Comparison of ENCODE assay signal across 7 mouse cellular contexts in genomic region chr17:79771727-79772126, GRCm38 (mm10). TPM values are rescaled to one million over a fixed set of nuclear protein-coding genes. Genes with fewer than 3 reads are reported as not detected.
DNase-seq lines count a peak whose midpoint lies in the region; ATAC-seq and TF ChIP-seq lines count a peak whose summit lies in the region.

No protein-coding gene starts in this region.

- H3K4me1 ChIP-seq in lung, embryonic 14.5 days (ENCODE audit: insufficient read depth), result no peaks in the 10 kb centered on the region
- no peaks in the 10 kb centered on the region for H3K4me1 ChIP-seq in forebrain, embryonic 11.5 days (replicated peaks; ENCODE audit: control insufficient read depth, insufficient read depth, low read length)
- peaks cover 24% of the 10 kb centered on the region for H3K4me1 ChIP-seq in limb, embryonic 13.5 days

- H3K27ac ChIP-seq in lung, embryonic 14.5 days (ENCODE audit: low read depth), result no peak overlapping the region
- H3K27ac ChIP-seq in forebrain, embryonic 11.5 days (ENCODE audit: low read depth, low read length), result no peak overlapping the region
- H3K27ac ChIP-seq in limb, embryonic 13.5 days, result no peak overlapping the region

- H3K9ac ChIP-seq in lung, embryonic 14.5 days, result no peak overlapping the region
- H3K9ac ChIP-seq in forebrain, embryonic 11.5 days (ENCODE audit: low read length), result no peak overlapping the region
- H3K9ac ChIP-seq in limb, embryonic 13.5 days, result no peak overlapping the region

- WGBS in lung, embryonic 14.5 days, result 30% methylated on average over 10 of the region's 10 CpGs
- WGBS in forebrain, embryonic 11.5 days, result 11% methylated on average over 10 of the region's 10 CpGs
- WGBS in limb, embryonic 13.5 days, result 16% methylated on average over 10 of the region's 10 CpGs

- no peak; the same call in 1 of the 2 replicates for ATAC-seq in lung, embryonic 14.5 days (ENCODE audit: insufficient read depth)
- peak; percentile 65; the same call in 1 of the 2 replicates for ATAC-seq in forebrain, embryonic 11.5 days (replicated peaks; ENCODE audit: low FRiP score)
- ATAC-seq in limb, embryonic 13.5 days (ENCODE audit: low FRiP score, low read depth), result peak; percentile 66; the same call in 1 of the 2 replicates

- intact Hi-C loops in left cerebral cortex, postnatal 36 days (cut with DNase I), result no loop called here

- no peaks in the 10 kb centered on the region for H3K9me3 ChIP-seq in lung, embryonic 14.5 days (ENCODE audit: low read depth, low read length)
- H3K9me3 ChIP-seq in forebrain, embryonic 11.5 days (ENCODE audit: control insufficient read depth, low read length), result no peaks in the 10 kb centered on the region
- no peaks in the 10 kb centered on the region for H3K9me3 ChIP-seq in limb, embryonic 13.5 days

- peak; percentile 43 for DNase-seq in lung, embryonic 14.5 days
- DNase-seq in lung, postnatal 36 days, result no peak
- DNase-seq in forebrain, embryonic 11.5 days (ENCODE audit: low spot score), result peak; percentile 57
- DNase-seq in retina, embryonic 14.5 days (ENCODE audit: low spot score), result peak; percentile 40
- no peak for DNase-seq in left cerebral cortex, postnatal 36 days (ENCODE audit: low spot score in 2 of 2)
- DNase-seq in right cerebral cortex, adult 2 months (ENCODE audit: low spot score in 2 of 2), result no peak

- TF ChIP-seq CTCF in lung, embryonic 14.5 days (IDR thresholded peaks at IDR 0.05; ENCODE audit: low read depth), result no peak

- no peaks in the 10 kb centered on the region for H3K36me3 ChIP-seq in lung, embryonic 14.5 days (ENCODE audit: insufficient read depth)
- H3K36me3 ChIP-seq in forebrain, embryonic 11.5 days (ENCODE audit: control insufficient read depth, insufficient read depth, low read length), result no peaks in the 10 kb centered on the region
- no peaks in the 10 kb centered on the region for H3K36me3 ChIP-seq in limb, embryonic 13.5 days

- no peak overlapping the region for H3K4me3 ChIP-seq in lung, embryonic 14.5 days (ENCODE audit: low read depth, low read length)
- H3K4me3 ChIP-seq in forebrain, embryonic 11.5 days (ENCODE audit: low read depth, low read length), result no peak overlapping the region
- H3K4me3 ChIP-seq in limb, embryonic 13.5 days, result no peak overlapping the region

- H3K27me3 ChIP-seq in lung, embryonic 14.5 days (ENCODE audit: insufficient read depth, low read length), result no peaks in the 10 kb centered on the region
- H3K27me3 ChIP-seq in forebrain, embryonic 11.5 days (ENCODE audit: control insufficient read depth, insufficient read depth, low read length), result no peaks in the 10 kb centered on the region
- no peaks in the 10 kb centered on the region for H3K27me3 ChIP-seq in limb, embryonic 13.5 days

- H3K4me2 ChIP-seq in lung, embryonic 14.5 days, result peak overlapping the region; percentile 7; the same call in 1 of the 2 replicates
- 0 out of 2 replicates have a peak overlapping the region, but pooled peaks have one; percentile 6 for H3K4me2 ChIP-seq in forebrain, embryonic 11.5 days (ENCODE audit: low read depth, low read length, severe bottlenecking)
- H3K4me2 ChIP-seq in limb, embryonic 13.5 days (replicated peaks), result peak overlapping the region; percentile 37

RNA-seq across cellular contexts. Expression of gene Cyp1b1, which starts 56.9 kb away (rescaled TPM):
- polyA plus RNA-seq in lung, embryonic 14.5 days (2014; fragmentation: Nextera tagmentation; extraction: Ambion mirVana), result 1.9 and 2.0 TPM in 2 replicates
- 1.6 and 2.1 TPM in 2 replicates for polyA plus RNA-seq in forebrain, embryonic 11.5 days (2014; fragmentation: Nextera tagmentation; extraction: Ambion mirVana)
- 2.6 and 3.4 TPM in 2 replicates for polyA plus RNA-seq in limb, embryonic 13.5 days (2015; fragmentation: Nextera tagmentation; extraction: Ambion mirVana)
- 1 to 10 TPM; 2.3 to 3.6 TPM for total RNA-seq in left cerebral cortex, postnatal 36 days (2021)

Comparison
In these comparisons a context has a peak if more than half of its experiments do, and no peak if none do; other contexts are left out.
1. DNase-seq: peak in lung, embryonic 14.5 days (single experiment), forebrain, embryonic 11.5 days (single experiment) and retina, embryonic 14.5 days (single experiment); none in lung, postnatal 36 days (single experiment), left cerebral cortex, postnatal 36 days (0 of 2) and right cerebral cortex, adult 2 months (0 of 2).
2. Peak in every context shown above with its lines, with median percentiles within 50 percentile points of each other: H3K4me2 ChIP-seq.